Mouse (Mus musculus) embryonic facial prominence, embryonic 12.5 days (tissue): ENCODE measurements around the gene Ppt2. TPM values are rescaled to one million over a fixed set of nuclear protein-coding genes. Genes with fewer than 3 reads are reported as not detected.
A peak's percentile ranks its signal among the peaks of the same experiment; 100 is the strongest.

Experiments
- ATAC-seq: fragments of 200-750 bp; cut with Nextera tagmentation; 2 replicates; pipeline ENCODE4 v1.8.0; 2017; ENCODE audit not compliant: insufficient number of reproducible peaks, insufficient read depth, low FRiP score, low TSS enrichment
- H3K27ac ChIP-seq: fragments of 300-500 bp; sonication (generic); 2 replicates; pipeline ENCODE4 v1.5.1; 2016; ENCODE audit warnings: mild to moderate bottlenecking
- H3K27me3 ChIP-seq: fragments of 300-500 bp; sonication (generic); 2 replicates; pipeline ENCODE4 v1.6.1; 2016; ENCODE audit warnings: mild to moderate bottlenecking, moderate library complexity
- H3K36me3 ChIP-seq: fragments of 300-500 bp; sonication (generic); 2 replicates; pipeline ENCODE4 v1.6.1; 2016; ENCODE audit warnings: mild to moderate bottlenecking
- H3K4me1 ChIP-seq: fragments of 300-500 bp; sonication (generic); 2 replicates; pipeline ENCODE4 v1.6.1; 2016
- H3K4me2 ChIP-seq: fragments of 300-500 bp; sonication (generic); replicated peaks from 2 replicates; pipeline ENCODE4 v1.6.1; 2016; ENCODE audit warnings: mild to moderate bottlenecking, moderate library complexity
- H3K4me3 ChIP-seq: fragments of 300-500 bp; sonication (generic); 2 replicates; pipeline ENCODE4 v1.5.1; 2016; ENCODE audit warnings: mild to moderate bottlenecking
- H3K9ac ChIP-seq: fragments of 300-500 bp; sonication (generic); 2 replicates; pipeline ENCODE4 v1.6.1; 2016; ENCODE audit warnings: mild to moderate bottlenecking, moderate library complexity
- H3K9me3 ChIP-seq: fragments of 300-500 bp; sonication (generic); 2 replicates; pipeline ENCODE4 v1.6.1; 2016; ENCODE audit warnings: mild to moderate bottlenecking, moderate library complexity
- WGBS: fragments of 180-500 bp; shearing (Covaris S2); methylation state at CpG from one replicate; pipeline ENCODE4 v1.1.7; 2016; 5-methylcytosine and 5-hydroxymethylcytosine counted together
- polyA plus RNA-seq: library from polyadenylated mRNA; unstranded; fragments of >200 nt; fragmentation: Nextera tagmentation; extraction: Ambion mirVana; gene quantifications from 2 replicates; pipeline ENCODE4 v1.2.1, GENCODE M21; 2016

Gene Ppt2
- polyA plus RNA-seq, 1 experiment from 2014 or later: 18.0 TPM

DNA sequence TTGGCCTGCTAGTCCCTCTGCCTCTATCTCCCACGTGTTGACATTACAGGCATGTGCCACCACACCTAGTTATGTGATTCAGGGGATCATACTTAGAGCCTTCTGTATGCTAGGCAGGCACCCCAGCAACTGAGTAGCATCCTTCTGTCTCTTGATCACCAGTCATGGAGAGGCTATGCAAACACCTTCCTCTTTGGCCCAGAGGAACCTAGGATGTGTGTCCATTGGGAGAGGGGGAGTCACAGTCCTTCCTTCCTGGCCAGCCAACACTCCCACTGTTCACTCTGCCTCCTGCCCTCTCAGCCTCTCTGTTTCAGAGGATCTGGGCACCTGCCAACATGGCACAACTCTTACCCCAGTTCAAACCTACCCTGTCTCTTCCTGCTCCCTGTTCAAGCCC, 35.2 kb upstream of the Ppt2 start:
- H3K27me3 ChIP-seq: peaks cover 39% of the 10 kb centered on the region

DNA sequence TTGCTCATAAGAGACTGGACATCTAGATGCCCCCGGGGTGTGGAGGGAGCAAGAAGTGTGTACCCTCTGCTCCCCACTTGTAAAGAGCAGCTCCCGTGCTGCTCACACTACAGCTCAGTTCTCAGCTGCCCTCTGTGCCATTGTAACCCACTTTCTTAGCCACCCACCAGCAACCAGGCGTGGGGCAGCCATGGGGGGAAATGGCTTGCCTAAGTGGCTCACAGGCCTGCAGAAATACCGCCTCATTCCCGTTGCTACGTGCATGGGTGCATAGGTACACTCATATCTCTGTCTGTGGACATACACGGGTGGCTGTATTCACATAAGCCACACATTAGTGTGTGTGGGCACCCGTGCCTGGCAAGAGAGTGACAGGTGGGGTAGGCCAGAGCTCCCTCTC, 34.7 kb upstream of the Ppt2 start:
- Histone ChIP-seq H3K4me1 (0 out of 2 replicates have a peak, but pooled peaks cover 7% of the 10 kb centered on the region), H3K9me3 (no peaks in the 10 kb centered on the region), H3K4me3 (no peak overlapping the region), H3K36me3 (no peaks in the 10 kb centered on the region), H3K4me2 (no peak overlapping the region), H3K27me3 (peaks cover 39% of the 10 kb centered on the region), H3K9ac (no peak overlapping the region), H3K27ac (no peak overlapping the region)
- no peak for ATAC-seq
- 76% methylated on average over 8 of the region's 8 CpGs for WGBS

More for the DNA sequence above, 35.2 kb upstream of the Ppt2 start:
- 0 out of 2 replicates have a peak, but pooled peaks cover 7% of the 10 kb centered on the region for H3K4me1 ChIP-seq
- ATAC-seq: no peak
- no peak overlapping the region for H3K4me2 ChIP-seq
- no peaks in the 10 kb centered on the region for H3K9me3 ChIP-seq
- H3K27ac ChIP-seq: no peak overlapping the region
- H3K36me3 ChIP-seq: no peaks in the 10 kb centered on the region
- WGBS: 52% methylated on average over 1 of the region's 1 CpGs
- no peak overlapping the region for H3K4me3 ChIP-seq
- no peak overlapping the region for H3K9ac ChIP-seq

DNA sequence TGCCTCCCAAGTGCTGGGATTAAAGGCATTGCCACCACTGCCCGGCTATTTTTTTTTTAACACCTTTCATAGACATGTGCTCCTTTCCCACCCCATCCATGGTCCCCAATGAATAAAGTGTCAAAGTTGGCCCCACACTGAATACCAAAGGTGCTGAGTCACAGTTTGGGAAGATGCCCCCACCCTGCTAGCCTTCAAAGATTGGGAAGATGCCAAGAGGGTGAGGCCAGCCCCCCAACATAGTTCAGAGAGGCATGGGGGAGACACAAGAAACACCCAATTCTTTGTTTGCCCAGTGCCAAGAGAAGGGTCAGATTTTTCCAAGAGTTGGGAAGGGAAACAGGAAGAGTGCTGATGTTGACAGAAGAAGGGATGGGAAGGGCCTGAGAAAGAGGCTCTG, 34.2 kb upstream of the Ppt2 start:
- no peak for ATAC-seq
- WGBS: 85% methylated on average over 1 of the region's 1 CpGs

GRCm38 (mm10) chr17:34661121-34661591, 32.8 kb upstream of the Ppt2 start:
- no peak overlapping the region for H3K27ac ChIP-seq
- H3K4me1 ChIP-seq: 0 out of 2 replicates have a peak, but pooled peaks cover 7% of the 10 kb centered on the region
- H3K27me3 ChIP-seq: peaks cover 37% of the 10 kb centered on the region
- H3K36me3 ChIP-seq: no peaks in the 10 kb centered on the region
- 11% methylated on average over 19 of the region's 19 CpGs for WGBS
- peak overlapping the region; percentile 36 for H3K4me2 ChIP-seq
- H3K4me3 ChIP-seq: no peak overlapping the region; the same call in 1 of the 2 replicates
- H3K9me3 ChIP-seq: no peaks in the 10 kb centered on the region
- no peak for ATAC-seq
- H3K9ac ChIP-seq: no peak overlapping the region; the same call in 1 of the 2 replicates

More for the DNA sequence above, 34.2 kb upstream of the Ppt2 start:
- Histone ChIP-seq H3K4me2 (no peak overlapping the region), H3K27ac (no peak overlapping the region), H3K4me3 (no peak overlapping the region), H3K4me1 (0 out of 2 replicates have a peak, but pooled peaks cover 7% of the 10 kb centered on the region), H3K9ac (no peak overlapping the region), H3K9me3 (no peaks in the 10 kb centered on the region), H3K36me3 (no peaks in the 10 kb centered on the region), H3K27me3 (peaks cover 39% of the 10 kb centered on the region)

GRCm38 (mm10) chr17:34660259-34660820, 32.0 kb upstream of the Ppt2 start:
- Histone ChIP-seq H3K9me3 (no peaks in the 10 kb centered on the region), H3K4me1 (0 out of 2 replicates have a peak, but pooled peaks cover 7% of the 10 kb centered on the region), H3K36me3 (no peaks in the 10 kb centered on the region), H3K4me2 (no peak overlapping the region), H3K9ac (no peak overlapping the region), H3K27ac (no peak overlapping the region), H3K27me3 (peaks cover 37% of the 10 kb centered on the region), H3K4me3 (no peak overlapping the region)
- 31% methylated on average over 11 of the region's 11 CpGs for WGBS
- ATAC-seq: no peak

DNA sequence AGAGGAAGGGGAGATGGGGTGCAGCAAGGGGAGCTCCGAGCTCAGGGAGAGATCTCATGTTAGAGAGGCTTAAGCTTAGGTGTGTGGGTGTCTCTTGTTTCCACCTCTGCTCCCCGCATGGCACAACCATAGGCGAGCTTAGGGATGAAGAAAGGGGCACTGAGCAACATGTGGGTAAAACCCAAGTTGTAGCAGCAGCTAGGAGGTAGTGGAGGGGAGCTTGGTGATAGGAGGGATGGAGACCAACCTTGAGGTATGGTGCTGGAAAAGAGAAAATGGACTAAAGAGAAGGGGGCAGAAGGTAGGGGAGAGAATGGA, 31.5 kb upstream of the Ppt2 start:
- Histone ChIP-seq H3K4me1 (0 out of 2 replicates have a peak, but pooled peaks cover 7% of the 10 kb centered on the region), H3K4me3 (no peak overlapping the region), H3K9me3 (no peaks in the 10 kb centered on the region), H3K36me3 (no peaks in the 10 kb centered on the region; the same call in 1 of the 2 replicates), H3K27ac (no peak overlapping the region), H3K9ac (no peak overlapping the region), H3K4me2 (no peak overlapping the region), H3K27me3 (peaks cover 37% of the 10 kb centered on the region)
- 64% methylated on average over 3 of the region's 3 CpGs for WGBS
- ATAC-seq: no peak

- no peak overlapping the region for H3K4me2 ChIP-seq
- peaks cover 37% of the 10 kb centered on the region for H3K27me3 ChIP-seq
- 0 out of 2 replicates have a peak, but pooled peaks cover 7% of the 10 kb centered on the region for H3K4me1 ChIP-seq
- 0 out of 2 replicates have a peak, but pooled peaks have one; percentile 1 for ATAC-seq
- no peak overlapping the region for H3K27ac ChIP-seq
- H3K9ac ChIP-seq: no peak overlapping the region
- H3K4me3 ChIP-seq: no peak overlapping the region
- peaks cover 3% of the 10 kb centered on the region for H3K36me3 ChIP-seq
- 68% methylated on average over 12 of the region's 12 CpGs for WGBS
- H3K9me3 ChIP-seq: no peaks in the 10 kb centered on the region
Measured at GRCm38 (mm10) chr17:34659181-34659896, 31.0 kb upstream of the Ppt2 start.

DNA sequence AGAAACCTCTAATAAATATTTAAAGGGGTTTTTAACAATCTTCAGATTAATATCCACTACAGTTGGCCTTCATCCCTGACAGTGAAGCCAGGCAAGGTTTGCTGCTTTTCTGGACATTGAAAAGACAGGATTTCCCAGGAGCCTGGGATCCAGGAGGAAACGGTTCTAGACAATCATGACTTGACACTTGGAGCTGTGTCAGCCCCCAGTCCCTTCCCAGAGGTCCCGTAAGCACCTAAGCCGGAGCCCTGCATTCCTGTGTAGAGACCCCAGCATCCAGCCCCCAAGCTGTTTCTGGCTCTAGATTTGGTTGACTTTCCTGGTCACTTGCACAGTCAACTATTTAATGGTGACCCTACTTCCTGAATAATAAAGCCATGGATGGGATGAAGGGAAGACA, 30.3 kb upstream of the Ppt2 start:
- no peak for ATAC-seq
- H3K4me1 ChIP-seq: 0 out of 2 replicates have a peak, but pooled peaks cover 7% of the 10 kb centered on the region
- peaks cover 8% of the 10 kb centered on the region for H3K36me3 ChIP-seq
- 79% methylated on average over 3 of the region's 3 CpGs for WGBS
- peaks cover 37% of the 10 kb centered on the region for H3K27me3 ChIP-seq
- H3K9ac ChIP-seq: no peak overlapping the region
- H3K27ac ChIP-seq: no peak overlapping the region
- no peaks in the 10 kb centered on the region for H3K9me3 ChIP-seq
- H3K4me3 ChIP-seq: no peak overlapping the region
- no peak overlapping the region for H3K4me2 ChIP-seq

DNA sequence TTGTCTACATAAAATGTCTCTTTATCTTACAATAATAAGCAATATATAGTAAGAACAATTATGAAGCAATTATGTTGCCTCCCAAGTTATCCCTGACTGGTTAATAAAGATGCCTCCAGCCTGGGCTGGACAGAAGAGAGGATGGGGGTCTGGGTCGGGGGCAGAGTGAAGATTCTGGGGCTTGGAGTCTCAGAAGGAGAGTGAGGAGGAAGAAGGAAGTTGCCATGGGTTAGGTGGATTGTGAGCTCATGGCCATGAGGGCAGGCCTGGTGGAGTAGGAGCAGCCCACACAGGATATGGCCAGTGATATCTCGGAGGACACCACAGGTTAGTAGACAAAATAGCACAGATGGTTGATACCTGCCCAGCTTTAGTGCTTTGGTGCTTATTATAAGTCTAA, 29.8 kb upstream of the Ppt2 start:
- H3K4me2 ChIP-seq: no peak overlapping the region
- H3K4me3 ChIP-seq: no peak overlapping the region
- H3K4me1 ChIP-seq: 0 out of 2 replicates have a peak, but pooled peaks cover 7% of the 10 kb centered on the region
- H3K27me3 ChIP-seq: peaks cover 36% of the 10 kb centered on the region
- no peak for ATAC-seq
- H3K36me3 ChIP-seq: peaks cover 12% of the 10 kb centered on the region
- H3K9ac ChIP-seq: no peak overlapping the region
- no peak overlapping the region for H3K27ac ChIP-seq
- H3K9me3 ChIP-seq: no peaks in the 10 kb centered on the region
- 83% methylated on average over 2 of the region's 2 CpGs for WGBS

DNA sequence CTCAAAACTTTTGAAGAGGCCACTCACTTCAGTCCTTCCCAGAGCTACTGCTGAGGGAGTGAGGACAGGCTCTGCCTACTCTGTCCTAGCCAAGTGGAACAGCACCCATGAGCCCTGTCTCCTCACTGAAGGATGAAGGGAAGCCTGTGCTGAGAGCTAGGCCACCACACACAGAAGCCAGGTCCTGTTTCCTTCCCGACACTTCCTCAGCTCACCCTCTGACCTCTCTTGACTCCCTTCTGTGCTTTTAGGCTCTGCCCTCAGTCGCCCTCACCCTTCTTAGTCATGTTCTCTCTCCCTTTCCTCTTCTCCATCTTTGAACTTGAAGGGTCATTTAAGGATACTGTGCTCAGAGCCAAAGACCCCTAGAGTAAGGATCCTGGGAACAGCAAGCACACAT, 29.0 kb upstream of the Ppt2 start:
- no peak overlapping the region for H3K27ac ChIP-seq
- no peaks in the 10 kb centered on the region for H3K9me3 ChIP-seq
- H3K4me1 ChIP-seq: 0 out of 2 replicates have a peak, but pooled peaks cover 7% of the 10 kb centered on the region
- peaks cover 31% of the 10 kb centered on the region for H3K27me3 ChIP-seq
- no peak overlapping the region for H3K4me3 ChIP-seq
- H3K9ac ChIP-seq: no peak overlapping the region
- peaks cover 20% of the 10 kb centered on the region for H3K36me3 ChIP-seq
- no peak overlapping the region for H3K4me2 ChIP-seq
- WGBS: 21% methylated on average over 2 of the region's 2 CpGs
- ATAC-seq: no peak

- H3K27me3 ChIP-seq: peaks cover 31% of the 10 kb centered on the region
- no peak overlapping the region for H3K4me3 ChIP-seq
- peaks cover 27% of the 10 kb centered on the region for H3K36me3 ChIP-seq
- no peak for ATAC-seq
- H3K4me2 ChIP-seq: no peak overlapping the region
- H3K4me1 ChIP-seq: 0 out of 2 replicates have a peak, but pooled peaks cover 7% of the 10 kb centered on the region
- H3K9me3 ChIP-seq: no peaks in the 10 kb centered on the region
- H3K9ac ChIP-seq: no peak overlapping the region
- WGBS: 63% methylated on average over 8 of the region's 8 CpGs
- no peak overlapping the region for H3K27ac ChIP-seq
Measured at GRCm38 (mm10) chr17:34656666-34657065, 28.4 kb upstream of the Ppt2 start.

GRCm38 (mm10) chr17:34655581-34655991, 27.3 kb upstream of the Ppt2 start:
- 76% methylated on average over 4 of the region's 4 CpGs for WGBS
- no peaks in the 10 kb centered on the region for H3K4me1 ChIP-seq
- H3K9me3 ChIP-seq: no peaks in the 10 kb centered on the region
- H3K27ac ChIP-seq: no peak overlapping the region
- no peak overlapping the region for H3K9ac ChIP-seq
- no peak for ATAC-seq
- peaks cover 20% of the 10 kb centered on the region for H3K27me3 ChIP-seq
- H3K4me2 ChIP-seq: no peak overlapping the region
- H3K4me3 ChIP-seq: no peak overlapping the region
- H3K36me3 ChIP-seq: peaks cover 37% of the 10 kb centered on the region
